Mouse (Mus musculus) layer of hippocampus, postnatal 10 days (tissue): ENCODE results near the gene Chrd. TPM values are rescaled to one million over a fixed set of nuclear protein-coding genes. Genes with fewer than 3 reads are reported as not detected.

Experiments
- DNase-seq, 2 experiments: peaks; one replicate each; pipeline ENCODE4 v3.0.0; 2021; ENCODE audit warnings: low spot score in 2 of 2
- total RNA-seq, 2 experiments: library from RNA; stranded (reverse); gene quantifications; 2 replicates each; pipeline ENCODE4 v1.2.3; 2021

Gene Chrd
- total RNA-seq, 2 experiments from 2014 or later, result 25.1 TPM

DNA sequence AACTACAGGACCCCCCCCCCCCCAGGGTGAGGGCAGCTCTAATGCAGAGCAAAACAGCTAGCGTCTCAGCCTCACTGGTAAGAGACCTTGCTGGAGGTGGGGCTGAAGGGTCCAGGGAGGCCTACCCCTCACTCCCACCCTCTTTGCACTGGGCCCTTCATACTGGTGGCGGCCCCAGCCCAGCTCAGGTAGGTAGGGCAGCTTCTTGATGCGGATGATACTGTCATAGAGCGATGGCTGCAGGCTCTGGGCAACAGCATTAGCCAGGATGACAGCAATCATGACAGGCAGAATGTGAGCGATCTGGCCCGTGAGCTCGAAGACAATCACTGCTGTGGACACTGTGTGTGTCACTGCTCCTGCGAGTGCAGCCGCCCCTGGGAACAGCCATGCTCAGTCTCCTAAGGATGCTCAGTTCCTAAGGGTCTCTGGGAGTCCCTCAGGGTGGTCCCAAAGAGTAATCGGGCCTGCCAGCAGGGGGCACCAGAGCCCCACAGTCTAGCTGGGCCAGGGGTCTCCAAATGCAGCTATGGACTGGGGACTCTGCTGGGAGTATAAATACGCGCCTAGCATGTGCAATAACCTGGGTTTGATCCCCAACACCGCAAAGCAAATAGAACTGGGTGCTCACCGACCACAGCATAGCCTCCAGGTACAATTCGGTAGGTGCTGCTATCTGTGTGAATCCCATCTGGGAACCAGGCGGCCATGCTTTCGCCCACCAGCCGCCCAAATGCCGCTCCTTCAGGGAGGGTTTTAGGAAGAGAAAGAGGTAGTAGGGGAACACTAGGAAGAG, 23.8 kb upstream of the Chrd start:
- peak; percentile 66 to 74 for DNase-seq

DNA sequence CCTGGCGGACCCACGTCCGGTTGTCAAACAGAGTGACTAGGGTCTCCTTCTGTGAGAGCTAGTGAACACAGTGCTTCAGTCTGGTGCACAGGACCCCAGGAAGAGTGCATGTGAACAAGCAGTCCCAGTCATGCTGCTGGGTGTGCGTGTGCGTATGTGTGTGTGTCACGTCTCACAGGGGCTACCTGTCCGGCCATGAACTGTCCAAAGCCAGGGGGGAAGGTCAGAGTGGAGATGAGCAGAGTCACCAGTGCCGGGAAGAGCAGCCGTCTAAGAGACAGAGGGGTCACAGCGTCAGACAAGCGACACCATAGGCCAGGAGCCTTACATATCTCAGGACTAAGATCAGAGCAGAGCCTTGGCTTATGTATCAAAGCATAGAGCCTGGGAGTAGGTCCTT, 22.6 kb upstream of the Chrd start:
- DNase-seq, result no peak

DNA sequence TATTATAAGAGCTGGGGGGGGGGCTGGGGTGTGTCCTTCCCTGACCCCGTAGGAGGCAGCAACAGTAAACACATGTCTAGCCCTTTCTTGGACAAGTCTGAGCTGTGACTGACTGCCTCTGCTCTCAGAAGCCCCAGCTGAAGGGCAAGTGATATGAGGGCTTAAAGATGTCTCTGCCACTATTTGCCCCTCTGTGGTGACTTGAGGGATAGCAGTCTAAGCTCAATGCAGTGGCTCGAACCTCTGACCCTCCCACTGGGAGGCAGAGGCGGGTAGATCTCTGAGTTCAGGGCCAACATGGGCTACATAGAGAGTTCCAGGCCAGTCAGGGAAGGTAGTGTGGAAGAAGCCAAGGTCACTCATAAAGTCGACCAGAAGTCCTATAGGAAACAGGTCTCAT, 22.1 kb upstream of the Chrd start:
- no peak for DNase-seq

DNA sequence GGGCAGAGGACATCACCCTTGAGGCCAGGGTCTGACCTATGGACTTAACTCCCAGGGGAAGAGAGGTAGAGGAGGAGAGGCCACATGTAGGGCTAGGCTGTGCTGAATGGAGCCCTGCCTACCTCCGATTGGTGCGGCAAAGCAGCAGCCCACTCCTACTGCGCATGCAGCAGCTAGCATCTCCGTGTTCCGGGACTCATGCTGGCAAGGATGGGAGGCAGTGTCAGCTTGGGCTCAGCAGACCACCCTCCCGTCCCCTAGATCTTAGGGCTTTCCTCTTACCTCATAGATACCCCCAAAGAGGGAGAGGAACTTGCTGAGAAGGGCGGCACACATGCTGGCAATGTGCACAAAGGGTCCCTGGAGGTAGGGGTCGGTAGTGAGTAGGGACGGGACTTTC, 20.7 kb upstream of the Chrd start:
- no peak for DNase-seq

DNA sequence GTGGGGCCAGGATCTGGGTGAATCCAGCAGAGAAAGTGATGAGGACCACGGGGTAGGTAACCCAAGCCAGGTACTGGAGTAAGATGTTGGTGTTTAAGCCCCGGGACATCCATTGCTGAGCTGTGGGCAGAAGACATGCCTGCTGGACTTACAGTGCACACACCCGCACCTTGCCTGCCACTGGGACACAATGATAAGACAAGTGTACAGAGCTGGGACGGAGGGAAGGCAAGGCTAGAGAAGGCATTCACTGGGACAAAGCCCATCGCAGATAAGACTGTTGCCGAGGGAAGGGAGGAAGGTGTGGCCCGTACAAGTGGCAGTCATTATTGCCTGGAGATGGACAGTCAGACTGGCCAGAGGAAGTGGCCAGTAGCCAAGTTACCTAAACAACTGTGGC, 20.0 kb upstream of the Chrd start:
- no peak for DNase-seq

- no peak for DNase-seq
These were observed 18.4 kb upstream of the Chrd start for GRCm38 (mm10) chr16:20714307-20715080.

- no peak for DNase-seq
These were observed 17.8 kb upstream of the Chrd start for GRCm38 (mm10) chr16:20715161-20715560.

GRCm38 (mm10) chr16:20715566-20715965, 17.4 kb upstream of the Chrd start:
- no peak for DNase-seq

DNA sequence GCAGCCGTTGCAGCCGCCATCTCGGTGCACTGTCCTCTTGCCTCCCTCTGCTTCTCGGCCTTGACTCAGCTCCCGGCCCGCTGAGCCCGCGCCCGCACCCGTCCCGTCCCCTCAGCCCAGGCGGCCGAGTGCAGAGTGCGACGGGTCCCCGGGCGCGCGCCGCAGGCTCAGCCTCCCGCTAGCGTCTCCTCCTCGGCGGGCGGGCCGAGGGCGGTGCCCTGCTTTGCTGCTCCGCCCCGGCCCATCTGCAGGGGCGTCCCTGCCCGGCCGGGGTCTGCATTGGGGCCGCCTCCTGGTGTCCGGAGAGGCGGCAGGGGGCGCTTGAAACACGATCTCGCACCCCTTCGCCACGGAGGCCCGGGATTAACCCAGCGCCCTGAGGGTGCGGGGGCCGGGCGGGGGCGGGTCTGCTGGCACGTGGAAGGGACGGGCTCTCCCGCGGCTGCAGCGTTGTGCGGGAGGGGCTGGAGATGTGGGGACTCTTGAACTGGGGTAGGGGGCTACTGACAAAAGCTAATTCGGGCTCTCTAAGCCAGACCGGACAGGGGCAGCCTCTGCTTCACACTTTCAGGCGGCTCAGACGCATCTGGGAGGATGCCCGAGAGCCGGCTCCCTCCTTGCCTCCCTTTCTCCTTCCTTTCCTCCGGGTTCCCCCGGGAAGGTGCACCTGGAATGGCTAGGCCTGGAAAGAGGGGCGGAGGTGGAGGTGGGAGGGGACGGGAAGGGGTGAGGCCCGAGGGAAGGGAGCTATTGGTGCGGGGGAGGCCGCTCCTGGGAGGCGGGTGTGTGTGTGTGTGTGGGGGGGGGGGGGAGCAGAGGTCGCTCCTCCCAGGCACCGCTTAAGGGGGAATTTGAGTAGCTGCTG, 16.7 kb upstream of the Chrd start:
- peak; percentile 77 to 86 for DNase-seq

- peak in 1 of 2 experiments; percentile 37 for DNase-seq
These were observed 16.1 kb upstream of the Chrd start for GRCm38 (mm10) chr16:20716841-20717180.

GRCm38 (mm10) chr16:20717181-20717977, 15.5 kb upstream of the Chrd start, which contains the start of the genes Polr2h and Clcn2:
Gene Polr2h, plus strand, starts transcription at chr16:20717665.
Gene Clcn2, minus strand, starts transcription at chr16:20717746.
- peak; percentile 96 to 98 for DNase-seq

DNA sequence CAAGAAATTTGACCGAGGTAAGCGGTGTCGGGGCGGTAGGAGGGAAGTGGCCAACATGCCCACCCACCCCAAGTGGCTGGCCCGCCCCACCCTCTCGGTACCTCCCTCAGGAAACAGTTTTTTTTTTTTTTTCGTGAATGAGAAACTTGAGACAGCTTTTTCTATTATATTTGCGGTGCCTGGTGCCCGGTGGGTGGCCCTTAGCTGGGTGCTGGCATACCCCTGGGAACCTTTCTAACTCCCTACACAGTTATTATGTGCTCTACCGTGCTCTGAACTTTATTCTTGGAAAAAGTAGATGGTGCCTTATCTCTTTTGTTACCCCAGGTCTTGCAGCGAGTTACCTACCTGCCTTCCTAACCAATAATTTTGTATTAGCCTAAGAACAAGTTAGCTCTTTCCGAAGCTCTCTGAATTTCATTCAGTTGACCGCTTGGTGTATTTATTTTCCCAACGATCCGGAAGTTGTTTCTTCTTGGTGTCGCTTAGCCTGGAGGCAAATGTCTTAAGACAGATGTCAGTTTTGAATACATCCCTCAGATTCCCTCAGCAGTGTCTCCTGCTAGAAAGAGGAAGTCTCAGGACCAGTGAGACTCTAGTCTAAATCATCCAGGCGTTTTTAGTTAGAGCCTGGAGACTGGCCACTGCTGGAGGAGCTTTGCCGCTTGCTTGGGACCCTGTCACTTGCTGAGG, 14.8 kb upstream of the Chrd start:
- no peak for DNase-seq

GRCm38 (mm10) chr16:20721808-20722207, 11.1 kb upstream of the Chrd start:
- no peak for DNase-seq

GRCm38 (mm10) chr16:20722736-20723135, 10.2 kb upstream of the Chrd start:
- DNase-seq, result no peak

DNA sequence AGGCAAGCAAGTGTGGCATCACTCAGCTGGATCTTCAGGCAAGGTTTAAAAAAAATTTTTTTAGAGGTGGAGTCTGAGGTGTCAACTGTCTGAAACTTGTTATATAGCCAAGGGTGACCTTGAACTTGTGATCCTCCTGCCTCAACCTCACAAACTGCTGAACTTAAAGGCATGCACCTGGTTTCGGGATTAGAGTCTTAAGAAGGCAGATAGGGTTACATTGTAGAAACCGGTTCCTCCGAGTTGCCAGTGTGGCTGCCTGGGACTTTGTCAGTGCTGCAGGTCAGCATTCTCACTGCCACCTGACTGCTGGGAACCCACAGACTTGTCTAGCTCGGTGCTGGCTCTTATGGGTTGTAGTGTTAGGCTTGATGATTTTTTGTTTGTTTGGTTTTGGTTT, 9.7 kb upstream of the Chrd start:
- no peak for DNase-seq

DNA sequence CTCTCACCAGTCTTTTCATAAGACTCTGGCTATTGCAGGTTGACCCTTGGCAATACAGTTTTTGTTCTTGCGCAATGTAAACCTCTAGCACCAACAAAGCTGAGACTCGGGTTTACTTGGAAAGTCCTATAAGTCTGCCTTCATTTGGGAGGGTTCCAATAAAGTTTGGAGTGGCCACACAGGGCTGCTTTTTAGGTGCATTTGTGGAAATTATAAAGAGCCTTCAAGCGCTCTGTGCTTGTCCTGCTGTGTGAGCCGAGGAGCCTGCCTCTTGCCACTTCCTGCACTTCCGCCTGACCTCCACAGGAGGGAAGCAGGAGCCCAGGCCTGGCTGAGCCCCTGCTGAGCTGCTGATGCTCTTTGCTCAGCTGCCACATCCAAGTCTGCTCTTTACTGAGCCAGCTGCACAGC, 8.6 kb upstream of the Chrd start:
- DNase-seq, result peak; percentile 55 to 59

- DNase-seq, result no peak
These were observed 7.6 kb upstream of the Chrd start for GRCm38 (mm10) chr16:20725321-20725720.

DNA sequence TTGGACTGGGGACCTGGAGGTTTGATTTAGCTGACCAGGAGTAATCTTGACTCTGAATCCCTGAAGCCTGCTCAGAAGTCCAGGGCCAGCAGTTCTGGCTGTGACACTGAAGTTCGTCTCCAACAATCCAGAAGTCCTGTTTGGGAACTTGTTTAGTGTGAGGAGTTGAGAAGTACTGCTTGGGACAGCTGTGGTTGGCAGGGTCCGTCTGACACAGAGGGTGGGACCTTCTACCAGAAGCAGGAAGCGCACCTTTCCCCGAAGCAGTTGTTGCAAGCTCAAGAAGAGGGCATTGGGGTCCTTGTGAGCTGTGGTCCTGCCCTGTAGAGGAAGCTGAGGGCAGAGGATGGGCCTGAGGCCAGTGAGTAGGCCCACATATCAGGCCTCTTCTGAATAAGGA, 7.2 kb upstream of the Chrd start:
- no peak for DNase-seq

GRCm38 (mm10) chr16:20726384-20726783, 6.5 kb upstream of the Chrd start:
- DNase-seq, result no peak

DNA sequence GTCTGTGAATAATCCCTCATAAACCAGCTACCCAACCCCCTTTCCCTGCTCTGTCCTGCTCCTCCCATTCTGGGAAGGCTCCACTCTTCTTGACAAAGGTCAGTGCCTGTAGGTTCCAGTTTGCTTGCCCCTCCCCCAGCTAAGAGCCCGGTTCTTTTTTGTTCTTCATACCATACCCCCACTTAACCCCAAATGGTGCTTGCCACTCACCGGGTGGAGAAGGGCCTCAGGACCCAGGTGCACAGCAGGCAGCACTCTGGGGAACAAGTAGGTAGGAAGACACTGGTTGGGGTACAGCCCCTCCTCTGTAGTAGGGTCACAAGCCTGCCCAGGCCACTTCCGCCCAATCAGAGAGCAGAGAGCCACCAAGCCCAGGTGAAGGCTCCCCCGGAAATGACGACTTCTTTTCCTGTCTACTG, 2.6 kb upstream of the Chrd start:
- DNase-seq, result no peak
